Mouse (Mus musculus): ENCODE data around the gene Incenp.

DNA sequence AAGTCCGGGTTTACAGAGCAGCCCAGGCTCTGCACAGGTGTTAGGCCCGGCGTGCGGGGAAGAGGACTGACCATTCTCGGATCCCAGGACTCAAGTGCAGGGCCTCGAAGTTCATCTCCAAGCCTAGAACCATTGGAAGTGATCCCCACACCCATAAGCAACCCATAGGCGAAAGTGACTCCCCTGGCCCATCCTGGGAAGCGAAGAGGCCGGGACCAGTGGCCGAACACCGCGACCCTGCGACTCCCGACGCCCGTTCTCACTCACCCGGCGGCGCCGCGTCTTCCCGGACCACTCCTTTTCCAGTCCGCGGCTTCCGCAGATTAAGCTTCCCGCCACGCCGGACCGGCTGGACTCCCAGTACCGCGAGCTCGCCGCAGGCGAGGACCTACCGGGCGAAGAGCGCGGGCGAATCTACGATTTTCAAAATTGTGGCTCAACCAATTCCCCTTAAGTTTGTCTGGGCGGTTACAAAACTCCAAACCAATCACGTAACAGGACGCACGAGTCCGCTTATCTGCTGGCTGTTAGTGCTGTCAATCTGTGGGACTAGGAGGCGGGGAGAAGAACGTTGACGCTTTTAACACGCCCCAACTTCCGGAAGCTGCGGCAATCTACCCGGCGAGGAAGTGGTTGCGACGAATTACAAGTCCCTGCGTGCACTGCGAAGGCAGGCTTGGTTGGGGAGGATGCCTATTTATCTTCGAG, at the start of gene Incenp:
- TF ChIP-seq CTCF (IDR thresholded peaks at IDR 0.05; ENCODE audit: insufficient read depth, low read length) (no peak), POLR2A (IDR thresholded peaks at IDR 0.05; ENCODE audit: borderline replicate concordance, extremely low read depth, low read depth, low read length) (peak; percentile 98)
